Mouse (Mus musculus) E14TG2a.4 (cell line): ENCODE measurements at regions not wholly inside any gene's neighbourhood (a gene's known extent, or its start where the extent isn't known, plus 50 kb on each side); places are given as distances from the start of the nearest gene placed in this dataset.
A peak's percentile ranks its signal among the peaks of the same experiment; 100 is the strongest.

Experiments
- H3K27me3 ChIP-seq: 2 replicates; pipeline ENCODE4 v1.6.1; 2014; ENCODE audit warnings: low read length, control low read depth; ENCODE audit not compliant: insufficient read depth
- H3K36me3 ChIP-seq: 2 replicates; pipeline ENCODE4 v1.6.1; 2014; ENCODE audit warnings: low read length, control low read depth; ENCODE audit not compliant: insufficient read depth
- H3K4me1 ChIP-seq: replicated peaks from 2 replicates; pipeline ENCODE4 v1.6.1; 2014; ENCODE audit warnings: low read depth, low read length, control low read depth
- H3K4me3 ChIP-seq: replicated peaks from 2 replicates; pipeline ENCODE4 v1.5.1; 2014; ENCODE audit warnings: mild to moderate bottlenecking, low read length
- H3K9me3 ChIP-seq: 2 replicates; pipeline ENCODE4 v1.6.1; 2014; ENCODE audit warnings: low read length, control low read depth
- CTCF ChIP-seq: conservative IDR thresholded peaks from 2 replicates; pipeline ENCODE4 v1.5.1; 2014; ENCODE audit warnings: low read length
- NANOG ChIP-seq: IDR thresholded peaks from 2 replicates; pipeline ENCODE4 v1.6.1; 2014; ENCODE audit warnings: borderline replicate concordance, low read length, mixed read lengths
- POU5F1 ChIP-seq: IDR thresholded peaks from 2 replicates; pipeline ENCODE4 v1.6.1; 2014; ENCODE audit warnings: low read length, borderline replicate concordance

- H3K27me3 ChIP-seq = no peaks in the 10 kb centered on the region
- peaks cover 6% of the 10 kb centered on the region for H3K9me3 ChIP-seq
- H3K36me3 ChIP-seq = no peaks in the 10 kb centered on the region
- no peaks in the 10 kb centered on the region for H3K4me1 ChIP-seq
- H3K4me3 ChIP-seq = no peak overlapping the region
- TF ChIP-seq CTCF (peak; percentile 46), NANOG (no peak), POU5F1 (no peak)
Measured at GRCm38 (mm10) chr1:152313480-152313879, 73.0 kb downstream of the Tsen15 start.

GRCm38 (mm10) chr1:152305461-152305860 lies 81.0 kb downstream of the Tsen15 start:
- TF ChIP-seq CTCF = no peak
- TF ChIP-seq NANOG = no peak
- no peak for TF ChIP-seq POU5F1
- Histone ChIP-seq H3K36me3 (no peaks in the 10 kb centered on the region), H3K27me3 (no peaks in the 10 kb centered on the region), H3K4me3 (no peak overlapping the region), H3K4me1 (no peaks in the 10 kb centered on the region), H3K9me3 (no peaks in the 10 kb centered on the region)

DNA sequence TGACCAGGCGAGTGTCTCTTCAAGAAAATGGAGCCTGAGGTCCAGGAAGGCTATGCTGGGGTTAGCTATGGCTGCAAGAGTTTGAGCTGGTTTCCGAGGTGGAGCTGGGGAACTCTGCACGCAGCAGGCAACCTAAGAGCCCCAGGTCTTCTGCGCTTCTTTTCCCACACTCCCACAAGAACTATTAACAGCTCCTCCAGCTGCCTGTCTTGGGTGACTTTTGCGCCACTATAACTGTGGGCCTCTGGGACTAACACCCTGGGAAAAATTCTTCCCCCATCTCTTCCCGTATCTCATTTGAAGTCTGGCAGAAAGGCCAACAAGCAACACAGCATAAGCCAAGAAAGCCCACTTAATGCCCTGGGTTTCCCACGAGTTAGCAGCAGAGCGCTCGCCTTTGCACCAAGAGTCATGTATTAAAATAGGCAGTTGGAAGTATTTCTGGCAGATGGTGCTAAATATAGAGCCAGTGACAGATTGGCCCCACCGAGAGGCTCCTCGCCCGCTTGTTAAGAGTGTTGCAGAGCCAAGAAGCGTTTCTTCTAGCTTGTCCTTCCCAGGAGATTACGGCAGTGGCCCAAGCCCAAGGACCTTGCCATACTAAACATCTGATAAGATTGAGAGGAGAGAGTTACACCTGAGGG lies 81.9 kb downstream of the Tsen15 start:
- TF ChIP-seq POU5F1 = no peak
- no peak for TF ChIP-seq NANOG
- TF ChIP-seq CTCF = no peak
- H3K4me3 ChIP-seq = no peak overlapping the region
- H3K9me3 ChIP-seq = no peaks in the 10 kb centered on the region
- H3K27me3 ChIP-seq = no peaks in the 10 kb centered on the region
- no peaks in the 10 kb centered on the region for H3K36me3 ChIP-seq
- H3K4me1 ChIP-seq = no peaks in the 10 kb centered on the region

DNA sequence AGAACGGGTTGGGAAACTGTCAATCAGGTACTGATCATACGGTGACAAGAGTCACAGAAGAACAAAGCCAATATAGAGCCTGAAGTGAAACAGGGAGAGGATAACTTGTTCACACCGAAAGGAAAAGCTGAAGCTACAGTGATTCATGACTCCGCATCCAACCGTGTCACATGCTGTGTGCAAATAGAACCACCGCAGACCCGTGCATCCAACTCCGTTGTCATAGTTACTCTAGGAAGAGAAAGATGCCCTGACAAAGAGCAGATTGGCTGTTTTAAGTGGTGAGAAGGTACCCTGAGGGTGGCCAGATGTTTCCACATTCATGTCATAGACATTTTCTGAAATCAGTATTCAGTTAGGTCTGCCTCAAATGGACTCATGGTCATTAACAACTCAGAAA lies 85.1 kb downstream of the Tsen15 start:
- Histone ChIP-seq H3K4me3 (no peak overlapping the region), H3K4me1 (no peaks in the 10 kb centered on the region), H3K27me3 (no peaks in the 10 kb centered on the region), H3K36me3 (no peaks in the 10 kb centered on the region), H3K9me3 (peaks cover 7% of the 10 kb centered on the region)
- no peak for TF ChIP-seq CTCF
- TF ChIP-seq NANOG = no peak
- no peak for TF ChIP-seq POU5F1

DNA sequence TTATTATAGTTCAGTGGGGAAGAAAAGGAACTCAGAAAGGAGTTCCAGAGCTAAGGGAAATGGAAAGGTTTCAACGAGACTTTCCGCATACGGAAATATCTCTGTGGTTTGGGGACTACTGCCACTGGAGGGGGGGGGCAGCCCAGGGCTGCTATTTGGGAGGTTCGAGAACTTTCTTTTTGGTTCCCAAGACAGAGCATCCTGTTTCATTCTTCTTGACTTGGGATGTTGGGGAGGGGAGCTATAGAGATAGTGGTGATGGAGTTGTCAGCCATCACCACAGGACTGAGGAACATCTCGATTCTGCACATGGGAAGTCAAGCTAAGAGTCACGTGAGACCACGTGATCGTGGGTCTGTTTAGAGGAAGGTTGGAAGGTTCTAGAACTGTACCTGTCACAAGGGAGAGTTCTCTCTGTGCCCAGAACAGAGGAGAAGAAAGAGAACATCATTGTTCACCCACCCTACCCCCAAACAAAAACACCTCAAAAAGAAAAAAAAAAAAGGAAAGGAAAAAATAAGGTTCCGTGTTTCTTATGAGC lies 94.2 kb downstream of the Tsen15 start:
- Histone ChIP-seq H3K4me1 (peaks cover 3% of the 10 kb centered on the region; the same call in 1 of the 2 replicates), H3K4me3 (no peak overlapping the region), H3K36me3 (no peaks in the 10 kb centered on the region), H3K27me3 (no peaks in the 10 kb centered on the region), H3K9me3 (peaks cover 6% of the 10 kb centered on the region; the same call in 1 of the 2 replicates)
- TF ChIP-seq POU5F1 (no peak), NANOG (no peak), CTCF (no peak)

DNA sequence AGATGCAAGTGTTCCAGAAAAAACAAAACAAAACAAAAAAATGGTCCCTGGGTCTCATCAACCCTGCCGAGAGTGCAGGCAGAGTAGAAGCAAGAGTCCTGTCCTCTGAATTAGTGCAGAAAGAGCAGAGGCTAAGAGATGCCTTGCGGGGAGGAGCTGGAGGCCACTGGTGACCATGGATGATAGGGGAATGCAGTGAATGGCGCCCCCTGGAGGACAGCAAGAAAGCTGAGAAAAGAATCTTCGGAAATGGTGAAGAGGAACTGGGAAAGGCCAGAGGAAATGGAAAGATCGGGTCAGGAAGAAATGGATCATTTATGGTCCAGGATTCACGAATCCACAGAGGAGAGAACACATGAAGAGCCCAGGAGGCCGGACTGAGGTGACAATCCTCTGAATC lies 95.7 kb downstream of the Tsen15 start:
- H3K4me1 ChIP-seq = peaks cover 3% of the 10 kb centered on the region; the same call in 1 of the 2 replicates
- peak overlapping the region; percentile 6; the same call in 1 of the 2 replicates for H3K4me3 ChIP-seq
- H3K36me3 ChIP-seq = no peaks in the 10 kb centered on the region
- H3K9me3 ChIP-seq = peaks cover 6% of the 10 kb centered on the region; the same call in 1 of the 2 replicates
- no peaks in the 10 kb centered on the region; the same call in 1 of the 2 replicates for H3K27me3 ChIP-seq
- TF ChIP-seq CTCF (peak; percentile 60), NANOG (no peak)

DNA sequence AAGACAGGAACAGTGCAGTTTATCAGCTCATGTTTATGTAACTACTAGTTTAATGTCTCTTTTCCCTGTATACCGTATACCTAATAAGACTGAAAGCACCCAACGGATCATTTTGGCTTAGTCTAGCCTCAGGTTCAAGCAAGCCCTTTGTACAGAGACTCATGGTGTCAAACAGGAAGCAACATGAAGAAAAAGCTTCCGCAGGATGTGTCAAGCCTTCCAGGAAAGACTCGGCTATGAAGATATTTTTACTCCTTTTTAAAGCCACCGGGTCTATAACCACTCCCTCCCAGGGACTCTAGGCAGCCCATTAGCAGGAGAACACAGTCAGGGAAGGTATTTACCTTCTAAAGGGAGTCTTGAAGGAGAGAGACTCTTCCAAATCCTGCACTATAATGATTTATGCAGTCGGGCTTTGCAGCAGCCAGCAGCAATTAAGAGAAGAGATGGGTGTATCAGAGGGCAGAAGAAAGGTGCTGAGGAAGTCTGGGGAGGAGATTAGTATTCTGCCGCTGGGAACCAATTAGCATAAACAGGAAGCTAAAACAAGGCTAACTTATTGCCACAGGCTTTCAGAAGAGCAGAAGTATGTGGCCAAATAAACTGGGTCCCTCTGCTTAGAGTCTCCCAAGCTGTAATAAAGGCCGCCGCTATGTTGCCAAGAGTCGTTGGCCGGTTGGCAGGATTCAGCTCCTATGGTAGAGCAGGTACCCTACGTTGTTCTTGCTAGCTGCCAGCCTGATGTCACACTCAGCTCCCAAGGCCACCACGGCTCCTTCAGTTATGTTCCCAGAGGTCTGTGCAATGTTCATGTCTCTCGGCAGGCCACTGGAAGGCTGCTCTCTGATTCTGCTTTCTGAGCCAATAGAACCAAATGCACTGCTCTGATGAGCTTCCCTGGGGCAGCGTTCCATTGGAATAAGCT lies 98.7 kb downstream of the Tsen15 start:
- H3K36me3 ChIP-seq = no peaks in the 10 kb centered on the region
- no peak overlapping the region for H3K4me3 ChIP-seq
- peaks cover 6% of the 10 kb centered on the region; the same call in 1 of the 2 replicates for H3K9me3 ChIP-seq
- TF ChIP-seq POU5F1 (no peak), NANOG (no peak), CTCF (no peak)
- peaks cover 3% of the 10 kb centered on the region; the same call in 1 of the 2 replicates for H3K4me1 ChIP-seq
- H3K27me3 ChIP-seq = no peaks in the 10 kb centered on the region; the same call in 1 of the 2 replicates

- Histone ChIP-seq H3K9me3 (peaks cover 6% of the 10 kb centered on the region; the same call in 1 of the 2 replicates), H3K36me3 (no peaks in the 10 kb centered on the region), H3K4me1 (peaks cover 3% of the 10 kb centered on the region; the same call in 1 of the 2 replicates), H3K27me3 (no peaks in the 10 kb centered on the region; the same call in 1 of the 2 replicates), H3K4me3 (no peak overlapping the region)
- TF ChIP-seq POU5F1 (no peak), NANOG (no peak), CTCF (no peak)
Measured at GRCm38 (mm10) chr1:152286677-152287076, 99.8 kb downstream of the Tsen15 start.

DNA sequence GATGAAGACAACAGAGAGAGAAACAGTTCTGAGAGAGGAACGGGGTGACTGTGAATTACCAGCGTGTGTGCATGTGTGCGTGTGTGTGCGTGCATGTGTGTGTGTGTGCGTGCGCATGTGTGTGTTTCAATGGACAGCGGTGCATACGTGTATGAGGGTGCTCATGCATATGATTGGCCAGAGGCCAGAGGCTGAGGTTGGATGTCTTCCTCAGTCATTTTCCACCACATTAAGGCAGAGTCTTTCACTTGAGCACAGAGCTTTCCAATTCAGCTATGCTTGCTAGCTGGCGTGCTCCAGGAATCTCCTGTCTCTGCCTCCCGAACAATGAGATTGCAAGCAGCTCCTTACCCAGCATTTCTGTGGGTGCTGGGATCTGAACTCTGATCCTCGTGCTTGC lies 104.4 kb downstream of the Tsen15 start:
- H3K4me1 ChIP-seq = no peaks in the 10 kb centered on the region
- H3K4me3 ChIP-seq = no peak overlapping the region
- no peaks in the 10 kb centered on the region; the same call in 1 of the 2 replicates for H3K27me3 ChIP-seq
- H3K36me3 ChIP-seq = no peaks in the 10 kb centered on the region
- TF ChIP-seq CTCF = no peak
- no peak for TF ChIP-seq NANOG
- no peak for TF ChIP-seq POU5F1
- H3K9me3 ChIP-seq = no peaks in the 10 kb centered on the region
